Mouse (Mus musculus): Measurements from ENCODE around the gene Defb13. TPM values are rescaled to one million over a fixed set of nuclear protein-coding genes. Genes with fewer than 3 reads are reported as not detected.

Defb13 gene
- total RNA-seq, 2 experiments from 2014 or later = not detected

Other genes starting within 250 kb of the Defb13 start
- not detected for gene AY761184, start 243.1 kb upstream of the Defb13 start, total RNA-seq (2021)
- not detected for gene Defa24, start 212.3 kb upstream of the Defb13 start, total RNA-seq (2021)
- not detected for gene Defb50, start 123.2 kb upstream of the Defb13 start, total RNA-seq (2021)
- not detected for gene Defb2, start 106.8 kb upstream of the Defb13 start, total RNA-seq (2021)
- gene Defb10, start 87.9 kb upstream of the Defb13 start, total RNA-seq (2021) = not detected
- gene Defb9, start 61.3 kb upstream of the Defb13 start, total RNA-seq (2021) = not detected
- gene Defb11, start 40.4 kb upstream of the Defb13 start, total RNA-seq (2021) = 1 to 10 TPM in 1 of 2 experiments, not detected in 1; 1.9 TPM
- not detected for gene Defb15, start 14.1 kb upstream of the Defb13 start, total RNA-seq (2021)
- not detected for gene Defb35, start 8.4 kb upstream of the Defb13 start, total RNA-seq (2021)
- gene Fam90a1a, start 12.0 kb downstream of the Defb13 start, total RNA-seq (2021) = not detected
- gene Ccdc70, start 23.0 kb downstream of the Defb13 start, total RNA-seq (2021) = not detected
- gene Atp7b, start 113.5 kb downstream of the Defb13 start, total RNA-seq (2021) = 1 to 10 TPM; 2.3 to 2.5 TPM
- 10 to 100 TPM; 34.2 to 39.1 TPM for gene Alg11, start 114.0 kb downstream of the Defb13 start, total RNA-seq (2021)
- under 1 TPM; 0.34 to 0.47 TPM for gene Nek5, start 178.3 kb downstream of the Defb13 start, total RNA-seq (2021)
- gene Nek3, start 219.7 kb downstream of the Defb13 start, total RNA-seq (2021) = 1 to 10 TPM; 2.5 to 2.8 TPM
- gene Ckap2, start 239.1 kb downstream of the Defb13 start, total RNA-seq (2021) = 1 to 10 TPM; 1.4 to 1.9 TPM
- gene Vps36, start 246.0 kb downstream of the Defb13 start, total RNA-seq (2021) = 10 to 100 TPM; 28.0 to 30.9 TPM

All from layer of hippocampus, postnatal 25 days (tissue).